Mouse (Mus musculus): ENCODE measurements at regions not wholly inside any gene's neighbourhood (a gene's known extent, or its start where the extent isn't known, plus 50 kb on each side); places are given as distances from the start of the nearest gene placed in this dataset.

DNA sequence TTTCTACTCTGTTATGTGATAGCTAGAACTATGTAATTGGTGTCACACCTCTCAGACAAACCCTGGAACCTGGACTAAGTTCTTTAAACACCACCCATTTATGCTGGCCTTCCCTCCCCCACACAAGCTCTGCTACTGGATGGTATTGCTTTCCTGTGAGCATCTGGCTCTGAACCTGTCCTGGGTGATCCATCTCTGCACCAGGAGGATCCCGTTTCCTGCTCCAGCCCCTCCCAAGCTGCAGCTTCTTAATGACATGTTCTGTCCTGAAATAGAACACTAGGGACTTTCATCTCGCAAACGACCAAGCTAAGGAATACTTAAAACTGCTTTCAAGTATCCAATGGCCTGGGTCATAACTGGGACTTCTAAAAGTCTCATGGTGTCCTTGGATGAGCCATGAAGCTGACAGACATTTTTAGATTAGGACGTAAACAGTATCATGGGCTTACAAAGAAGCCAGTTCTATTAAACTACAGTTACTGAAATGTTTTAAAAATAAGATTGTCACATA lies 74.4 kb upstream of the Zdhhc17 start:
- TF ChIP-seq CTCF (IDR thresholded peaks at IDR 0.05; ENCODE audit: borderline replicate concordance, insufficient read depth, low read depth, low read length): no peak
- TF ChIP-seq POLR2A (IDR thresholded peaks at IDR 0.05; ENCODE audit: borderline replicate concordance, insufficient read depth, low read length): no peak

Measured in cerebellum, adult 2 months (tissue).